In the genomic region with DNA sequence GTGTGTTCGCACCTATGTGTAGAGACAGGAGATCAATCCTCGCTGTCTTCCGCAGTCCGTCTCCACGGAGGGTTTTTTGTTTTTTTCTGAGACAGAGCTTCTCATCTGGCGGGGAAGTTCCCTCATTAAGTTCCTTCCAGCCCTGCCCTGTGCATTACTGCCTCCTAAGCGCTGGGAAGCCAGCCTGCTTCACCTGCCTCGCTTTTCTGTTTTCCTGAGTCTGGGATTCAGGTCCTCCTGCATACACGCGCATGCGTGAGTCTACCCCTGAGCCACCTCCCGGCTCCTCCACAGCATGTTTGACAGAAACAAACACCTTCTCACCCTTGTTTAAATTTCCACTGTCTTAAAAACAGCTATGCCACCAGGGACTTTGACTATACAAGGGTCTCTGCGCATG, we compare ENCODE assay signal across 9 mouse cellular contexts. TPM values are rescaled to one million over a fixed set of nuclear protein-coding genes. Genes with fewer than 3 reads are reported as not detected.
DNase-seq lines count a peak whose midpoint lies in the region; ATAC-seq and TF ChIP-seq lines count a peak whose summit lies in the region.
"Had no signal": no experiment of that assay in that cellular context is flagged by ENCODE, and none has a peak within 500 bp of the region (broad histone marks: within the 10 kb centered on the region; RNA-seq: fewer than 3 reads in every experiment).

No protein-coding gene starts in this region.

- TF ChIP-seq POLR2A in spleen, adult 2 months (IDR thresholded peaks at IDR 0.05; ENCODE audit: low read depth, low read length): no peak

- no peak for TF ChIP-seq CTCF in gastrocnemius, adult 2 months (IDR thresholded peaks at IDR 0.05)
- no peak for TF ChIP-seq CTCF in spleen, adult 2 months (IDR thresholded peaks at IDR 0.05; ENCODE audit: extremely low read depth, insufficient read depth, insufficient read length, insufficient replicate concordance)

- WGBS in spleen, adult 2 months: 16% methylated on average over 13 of the region's 13 CpGs
- 8% methylated on average over 13 of the region's 13 CpGs for WGBS in limb, embryonic 10.5 days
- whole genome bisulfite sequencing in stomach, embryonic 16.5 days: 9% methylated on average over 13 of the region's 13 CpGs

- peak overlapping the region; percentile 81 for H3K4me2 ChIP-seq in stomach, embryonic 16.5 days (ENCODE audit: low read depth, low read length)

- no peak overlapping the region for H3K27ac ChIP-seq in gastrocnemius, adult 2 months
- H3K27ac ChIP-seq in spleen, adult 2 months (ENCODE audit: insufficient read depth, low read length): no peak overlapping the region
- peak overlapping the region; percentile 94 for H3K27ac ChIP-seq in limb, embryonic 10.5 days
- no peak overlapping the region for H3K27ac ChIP-seq in stomach, embryonic 16.5 days (ENCODE audit: low read length)

- no peak overlapping the region for H3K9ac ChIP-seq in stomach, embryonic 16.5 days (ENCODE audit: low read length)

- no peak for DNase-seq in gastrocnemius, adult 2 months
- no peak for DNase-seq in gastrocnemius, postnatal 14 days
- DNase-seq in spleen, adult 2 months (ENCODE audit: low read depth in 1 of 2, low spot score in 2 of 2): no peak
- no peak for DNase-seq in spleen, adult 12 weeks (ENCODE audit: low spot score)
- DNase-seq in limb, embryonic 10.5 days (ENCODE audit: low spot score): peak; percentile 40
- DNase-seq in gastrocnemius, postnatal 36 days: no peak
- no peak for DNase-seq in urinary bladder, postnatal 36 days (ENCODE audit: low spot score in 2 of 2)
- DNase-seq: B cell, adult 2 months had no signal

- peaks cover 9% of the 10 kb centered on the region for H3K27me3 ChIP-seq in spleen, adult 2 months (ENCODE audit: control insufficient read depth, insufficient read depth, low read length)
- no peaks in the 10 kb centered on the region for H3K27me3 ChIP-seq in limb, embryonic 10.5 days (ENCODE audit: low read depth, poor library complexity, severe bottlenecking)
- H3K27me3 ChIP-seq in stomach, embryonic 16.5 days (ENCODE audit: control insufficient read depth, insufficient read depth, low read length): peaks cover 43% of the 10 kb centered on the region

- H3K9me3 ChIP-seq in limb, embryonic 10.5 days (replicated peaks): no peaks in the 10 kb centered on the region; the same call in 1 of the 2 replicates
- H3K9me3 ChIP-seq in stomach, embryonic 16.5 days (replicated peaks; ENCODE audit: control insufficient read depth, low read length): no peaks in the 10 kb centered on the region

- intact Hi-C loops in gastrocnemius, adult 2 months (cut with DNase I): no loop called here
- intact Hi-C loops in gastrocnemius, postnatal 14 days (cut with DNase I; ENCODE audit: low total_unique reads): no loop called here
- intact Hi-C loops in gastrocnemius, postnatal 36 days (cut with DNase I): no loop called here

- no peak for ATAC-seq in stomach, embryonic 16.5 days (ENCODE audit: insufficient read depth, low FRiP score)

- H3K4me3 ChIP-seq in gastrocnemius, adult 2 months: peak overlapping the region; percentile 52
- peak overlapping the region; percentile 13; the same call in 1 of the 2 replicates for H3K4me3 ChIP-seq in spleen, adult 2 months (ENCODE audit: extremely low read depth, insufficient read depth, insufficient read length)
- peak overlapping the region; percentile 90 for H3K4me3 ChIP-seq in limb, embryonic 10.5 days
- peak overlapping the region; percentile 69 for H3K4me3 ChIP-seq in stomach, embryonic 16.5 days (replicated peaks; ENCODE audit: low read length)

- no peaks in the 10 kb centered on the region for H3K36me3 ChIP-seq in spleen, adult 2 months (ENCODE audit: control insufficient read depth, insufficient read depth, low read length)
- peaks cover 17% of the 10 kb centered on the region; the same call in 1 of the 2 replicates for H3K36me3 ChIP-seq in limb, embryonic 10.5 days
- H3K36me3 ChIP-seq in stomach, embryonic 16.5 days (ENCODE audit: control insufficient read depth, insufficient read depth, low read length): no peaks in the 10 kb centered on the region

- no peaks in the 10 kb centered on the region for H3K4me1 ChIP-seq in spleen, adult 2 months (ENCODE audit: control insufficient read depth, insufficient read depth, insufficient read length)
- H3K4me1 ChIP-seq in limb, embryonic 10.5 days: peaks cover 50% of the 10 kb centered on the region
- H3K4me1 ChIP-seq in stomach, embryonic 16.5 days (ENCODE audit: control insufficient read depth, insufficient read depth, low read length): peaks cover 10% of the 10 kb centered on the region

RNA-seq across cellular contexts. Expression of a gene that starts 2.0 kb away (rescaled TPM):
- under 1 TPM in 1 of 2 experiments, not detected in 1; 0.17 TPM for total RNA-seq in gastrocnemius, adult 2 months (2021)
- under 1 TPM; 0.11 to 0.43 TPM for total RNA-seq in gastrocnemius, postnatal 14 days (2021)
- 0.84 and 2.1 TPM in 2 replicates for polyA plus RNA-seq in spleen, adult 2 months (2012; rRNA removed)
- 40.4 and 44.7 TPM in 2 replicates for polyA plus RNA-seq in limb, embryonic 10.5 days (2016; fragmentation: Nextera tagmentation; extraction: Ambion mirVana)
- 1.4 and 1.8 TPM in 2 replicates for polyA plus RNA-seq in stomach, embryonic 16.5 days (2015; fragmentation: Nextera tagmentation; extraction: Ambion mirVana)
- total RNA-seq in gastrocnemius, postnatal 36 days (2021): under 1 TPM; 0.18 to 0.22 TPM

Comparison
In these comparisons a context has a peak if more than half of its experiments do, and no peak if none do; other contexts are left out.
1. H3K4me3 ChIP-seq: peak in every context shown above with its lines; median percentile 90 in limb, embryonic 10.5 days; 69 in stomach, embryonic 16.5 days; 52 in gastrocnemius, adult 2 months; 13 in spleen, adult 2 months.